Mouse (Mus musculus) adrenal gland, postnatal 0 days (tissue): ENCODE results near the gene Gm20812. TPM values are rescaled to one million over a fixed set of nuclear protein-coding genes. Genes with fewer than 3 reads are reported as not detected.

Experiments used
- polyA plus RNA-seq: library from polyadenylated mRNA; unstranded; fragments of >200 nt; fragmentation: Nextera tagmentation; extraction: Ambion mirVana; gene quantifications from 2 replicates; pipeline ENCODE4 v1.2.1, GENCODE M21; 2015

Gene Gm20812
- polyA plus RNA-seq = not detected in 2 replicates

GRCm38 (mm10) chrY:12381681-12382080 is at the start of gene Gm20812:
TSS of gene Gm20812 (plus strand) at chrY:12381981.

Other genes starting within 250 kb of the Gm20812 start
- gene Gm29554, start 108.0 kb upstream of the Gm20812 start, polyA plus RNA-seq = not detected in 2 replicates